Mouse (Mus musculus) kidney, adult 11 months (tissue): Measurements from ENCODE around the gene Wdr43.

Experiments
- DNase-seq: peaks from one replicate; pipeline ENCODE4 v3.0.0; 2022

The Wdr43 gene

DNA sequence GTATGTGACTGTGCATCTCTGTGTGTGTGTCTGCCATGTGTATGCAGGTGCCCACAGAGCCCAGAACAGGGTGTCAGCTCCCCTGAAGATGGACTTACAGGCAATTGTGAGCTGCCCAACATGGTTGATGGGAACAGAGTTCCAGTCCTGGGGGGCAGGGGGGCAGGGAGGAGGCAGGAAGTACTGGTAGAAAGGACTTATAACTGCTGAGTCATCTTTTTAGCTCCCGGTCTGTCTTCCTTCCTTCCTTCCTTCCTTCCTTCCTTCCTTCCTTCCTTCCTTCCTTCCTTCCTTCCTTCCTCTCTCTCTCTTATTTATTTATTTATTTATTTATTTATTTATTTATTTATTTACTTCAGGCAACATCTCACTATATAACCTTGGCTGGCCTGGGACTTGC is 48.5 kb downstream of the Wdr43 start:
- no peak for DNase-seq

DNA sequence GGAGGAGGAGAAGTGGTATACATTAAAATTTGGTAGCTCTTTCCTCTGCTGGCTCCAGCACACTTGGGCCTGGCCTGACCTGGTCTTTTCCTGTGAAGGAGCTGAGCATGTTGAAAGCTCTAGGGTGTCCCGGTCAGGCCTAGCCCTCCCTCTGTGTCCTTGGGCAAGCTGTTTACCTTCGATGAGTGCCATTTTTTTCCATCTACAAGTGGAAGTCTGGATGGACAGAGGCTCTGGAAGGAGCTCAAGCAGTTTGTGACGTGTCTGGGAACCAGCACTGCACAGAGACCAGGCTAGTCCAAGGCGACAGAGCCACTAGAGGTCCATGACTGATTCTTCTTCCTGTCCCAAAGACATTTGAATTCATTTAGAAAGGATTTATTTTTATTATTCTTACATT is 49.5 kb downstream of the Wdr43 start:
- DNase-seq, result no peak

DNA sequence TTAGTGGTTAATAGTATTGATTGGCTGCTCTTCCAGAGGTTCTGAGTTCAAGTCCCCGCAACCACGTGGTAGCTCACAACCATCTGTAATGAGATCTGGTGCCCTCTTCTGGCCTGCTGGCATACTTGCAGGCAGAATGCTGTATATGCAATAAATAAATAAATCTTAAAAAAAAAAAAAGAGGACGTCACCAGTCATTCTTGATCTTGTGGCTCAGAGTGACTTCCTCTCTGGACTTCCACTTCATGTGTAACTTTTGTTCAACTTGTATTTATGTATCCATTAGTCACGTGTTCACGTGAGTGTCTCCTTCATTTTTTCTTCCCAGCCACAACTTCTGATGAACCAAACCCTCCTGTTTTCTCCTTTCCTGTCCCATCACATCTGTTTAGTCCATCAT is 53.8 kb downstream of the Wdr43 start:
- DNase-seq, result no peak

DNA sequence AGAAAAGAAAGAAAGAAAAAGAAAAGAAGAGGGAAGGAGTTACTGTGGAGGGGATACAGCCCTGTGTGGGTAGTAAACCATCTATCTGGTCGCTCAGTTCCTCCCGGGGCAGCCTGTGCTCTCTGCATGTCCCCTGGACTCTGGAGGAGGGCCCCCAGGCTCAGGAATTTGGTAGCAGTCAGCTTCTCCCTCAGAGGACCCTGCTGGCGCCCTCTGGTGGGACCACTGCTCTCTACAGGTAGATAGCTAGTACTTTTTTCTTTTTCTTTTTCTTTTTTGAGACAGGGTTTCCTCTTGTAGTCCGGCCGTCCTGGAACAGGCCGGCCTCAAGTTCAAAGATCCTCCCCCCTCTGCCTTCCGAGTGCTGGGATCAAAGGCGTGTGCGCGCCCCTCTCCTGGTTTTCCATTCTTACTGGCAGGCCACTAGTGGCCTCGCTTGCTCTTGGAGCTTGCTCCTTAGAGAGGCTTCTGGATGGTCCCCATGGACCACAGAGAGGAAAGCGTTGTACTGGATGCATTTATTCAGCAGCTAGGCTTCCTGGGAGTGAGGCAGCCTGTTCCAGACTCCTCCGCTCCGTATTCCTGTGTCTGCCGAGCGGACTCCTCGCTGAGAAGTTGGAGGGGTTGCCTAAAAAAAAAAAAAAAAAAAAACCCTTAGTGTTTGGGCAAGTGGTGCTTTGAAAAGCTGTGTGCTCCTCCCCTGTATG is 56.3 kb downstream of the Wdr43 start:
- no peak for DNase-seq

DNA sequence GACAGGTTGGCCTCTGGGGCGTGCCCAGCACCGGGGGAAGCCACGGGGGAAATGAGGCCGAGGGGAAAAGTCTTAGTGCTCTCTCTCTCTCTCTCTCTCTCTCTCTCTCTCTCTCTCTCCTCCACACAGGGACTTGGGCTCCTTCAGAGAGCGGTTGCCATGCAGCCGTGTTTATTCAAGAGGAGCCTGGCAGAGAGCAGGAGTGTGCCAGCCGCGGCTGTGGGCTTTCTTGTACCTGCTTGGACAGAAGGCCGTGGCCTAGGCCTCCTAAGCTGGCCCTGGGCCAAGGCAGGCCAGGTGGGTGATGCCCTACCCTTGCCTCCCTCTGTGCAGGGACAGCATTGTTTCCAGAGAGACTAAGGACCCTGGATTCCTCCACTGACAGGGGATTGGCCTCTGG is 57.4 kb downstream of the Wdr43 start, which contains the start of gene Togaram2:
TSS of gene Togaram2 (plus strand) at position 170 of the 400 bp plus-strand sequence.
- no peak for DNase-seq

DNA sequence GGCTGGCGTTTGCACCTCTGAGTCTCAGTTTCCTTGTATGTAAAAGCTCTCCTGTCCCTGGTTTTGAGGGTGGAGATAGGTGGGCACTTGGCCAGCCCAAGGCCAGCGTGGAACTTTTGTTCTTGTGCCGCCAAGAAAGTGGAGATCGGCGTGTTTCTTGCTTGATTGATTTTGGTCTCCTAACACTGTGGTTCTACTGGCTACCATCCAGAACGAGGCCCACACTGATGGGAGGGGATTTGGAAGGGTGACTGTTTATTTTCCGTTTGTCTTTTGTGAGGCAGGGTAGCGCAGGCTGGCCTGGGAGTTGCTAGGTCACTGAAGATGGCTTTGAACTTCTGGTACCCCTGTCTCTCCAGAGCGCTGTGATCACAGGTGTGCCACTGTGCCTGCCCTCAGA is 58.2 kb downstream of the Wdr43 start:
- DNase-seq, result no peak

DNA sequence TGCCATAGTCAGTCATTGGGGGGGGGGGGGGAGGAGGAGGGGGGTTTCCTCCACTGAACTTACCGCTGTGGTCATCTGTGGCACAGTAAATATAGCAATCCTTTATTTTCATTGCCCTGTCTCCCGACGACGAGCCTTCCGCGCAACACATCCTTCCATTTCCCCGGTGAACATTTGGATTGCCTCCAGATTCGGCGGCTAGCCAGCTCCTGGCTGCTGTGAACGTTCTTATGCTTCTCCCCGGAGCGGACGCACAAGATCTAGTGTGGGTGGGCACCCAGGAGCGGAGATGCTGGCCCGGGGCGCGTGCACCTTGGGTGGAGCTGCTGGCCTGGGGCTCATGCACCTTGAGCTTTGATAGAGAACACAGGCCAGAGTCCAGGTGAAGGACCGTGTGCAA is 59.2 kb downstream of the Wdr43 start:
- DNase-seq, result no peak

DNA sequence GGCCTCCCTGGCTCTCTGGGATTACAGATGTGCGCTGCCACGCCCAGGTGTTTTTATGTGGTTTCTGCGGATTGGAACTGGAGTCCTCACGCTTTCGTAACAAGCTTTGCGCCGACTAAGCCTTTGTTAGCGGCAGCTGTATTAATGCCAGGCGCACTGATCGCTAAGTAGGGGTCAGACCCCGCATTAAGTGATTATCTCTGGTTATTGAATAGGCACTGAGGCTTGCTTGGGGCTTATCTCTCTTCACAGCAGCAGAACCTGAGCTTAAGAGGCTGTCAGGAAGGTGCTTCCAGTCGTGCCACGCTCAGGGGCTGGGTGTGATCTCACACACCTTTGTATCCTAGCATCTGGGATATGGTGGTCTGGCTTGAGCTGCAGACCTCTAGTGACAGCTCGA is 66.0 kb downstream of the Wdr43 start:
- no peak for DNase-seq

DNA sequence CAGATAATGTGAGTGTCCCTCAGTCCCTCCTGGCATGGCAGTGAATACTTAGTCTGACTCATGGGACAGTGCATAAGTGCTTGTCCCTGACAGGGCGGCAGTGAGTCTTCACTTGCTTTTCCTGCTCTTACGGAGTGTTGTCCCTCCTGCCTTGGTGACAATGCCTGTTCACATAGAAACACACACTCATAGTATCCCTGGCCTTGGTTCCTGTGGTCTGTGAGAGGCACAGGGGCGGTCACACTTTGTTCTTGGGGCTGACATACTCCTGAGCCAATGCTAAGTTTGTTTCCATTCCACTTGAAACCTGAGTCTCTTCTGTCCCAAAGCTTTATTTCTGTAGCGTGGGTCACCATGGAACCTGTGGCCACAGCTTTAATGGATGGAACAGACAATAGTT is 66.7 kb downstream of the Wdr43 start:
- no peak for DNase-seq

DNA sequence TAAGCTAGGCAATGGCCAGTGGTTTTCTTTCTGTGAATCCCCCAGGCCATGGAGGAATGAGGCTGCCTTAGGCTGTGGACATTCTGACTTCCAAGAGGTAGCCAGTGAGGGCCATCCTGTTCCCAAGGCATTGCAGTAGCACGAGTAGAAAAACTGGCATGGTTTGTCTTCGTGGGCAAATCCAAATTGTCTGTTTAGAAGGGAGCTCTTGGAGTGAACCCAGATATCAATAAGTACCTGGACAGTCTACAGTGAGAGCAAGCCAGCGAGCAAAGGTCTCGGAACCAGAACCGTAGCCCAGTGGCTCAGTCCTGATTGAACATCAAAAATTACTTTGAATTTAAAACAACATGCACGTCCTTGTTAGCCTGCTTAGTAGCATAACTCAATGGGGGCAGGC is 67.6 kb downstream of the Wdr43 start:
- DNase-seq, result no peak

DNA sequence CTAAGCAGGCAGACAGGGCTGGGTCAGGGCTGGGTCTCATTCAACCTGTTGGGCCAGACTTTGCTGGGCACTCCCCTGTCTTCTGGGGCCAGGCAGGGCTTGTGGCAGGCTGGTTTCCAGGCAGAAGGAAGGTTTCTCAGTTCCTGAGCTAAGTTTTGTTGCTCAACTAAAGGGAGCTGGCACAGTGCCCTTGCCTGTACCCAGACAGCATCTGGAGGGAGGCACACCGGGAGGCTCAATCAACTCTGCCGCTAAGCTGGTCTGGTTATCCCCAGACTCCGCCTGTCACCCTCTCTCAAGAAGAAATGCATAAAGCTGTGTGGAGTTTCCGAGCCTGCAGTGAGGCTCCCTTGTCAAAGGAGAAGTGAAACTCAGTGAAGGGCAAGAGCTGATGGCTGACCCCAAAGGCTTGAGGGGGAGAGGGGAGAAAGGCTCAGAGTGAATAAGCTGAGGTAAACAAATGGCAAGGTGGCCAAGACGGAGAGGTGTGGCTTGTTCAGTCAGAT is 68.5 kb downstream of the Wdr43 start:
- DNase-seq, result no peak

DNA sequence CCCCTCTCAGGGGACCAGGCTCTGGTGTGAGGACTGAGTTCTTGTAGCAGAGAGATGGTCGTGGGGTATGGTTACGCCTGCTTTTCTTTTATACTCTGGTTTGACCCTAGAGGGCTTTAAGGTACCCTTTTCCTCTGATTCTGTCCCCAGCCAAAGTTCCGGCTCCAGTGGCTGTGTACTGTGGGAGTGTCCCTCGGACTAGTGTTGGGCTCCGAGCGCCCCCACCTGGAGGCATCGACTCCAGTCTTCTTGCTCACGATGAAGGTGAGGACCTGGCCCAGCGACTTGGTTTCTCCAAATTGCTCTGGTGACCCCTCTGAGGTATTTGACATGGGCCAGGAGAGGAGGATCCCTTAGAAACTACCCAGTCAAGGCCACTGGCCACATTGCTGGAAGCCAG is 71.7 kb downstream of the Wdr43 start:
- DNase-seq, result no peak

DNA sequence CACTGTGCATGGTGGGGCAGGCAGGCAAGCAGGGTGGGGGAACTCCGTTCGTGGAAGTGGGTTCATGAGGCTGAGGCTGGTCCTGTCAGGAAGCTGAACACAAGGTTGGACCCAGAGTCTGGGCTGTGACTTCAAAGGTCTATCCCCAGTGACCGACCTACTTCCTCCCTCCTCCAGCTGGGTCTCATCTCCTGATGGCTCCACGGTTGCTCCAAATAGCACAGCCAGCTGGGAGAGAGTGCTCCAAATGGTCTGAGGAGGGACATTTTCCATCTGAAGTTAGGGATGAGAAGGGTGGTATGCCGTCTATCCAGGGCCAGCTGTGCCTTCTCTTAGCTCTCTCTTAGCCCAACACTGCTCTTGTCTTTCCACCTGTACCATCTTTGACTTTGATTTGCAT is 74.2 kb downstream of the Wdr43 start:
- DNase-seq, result peak; percentile 16

DNA sequence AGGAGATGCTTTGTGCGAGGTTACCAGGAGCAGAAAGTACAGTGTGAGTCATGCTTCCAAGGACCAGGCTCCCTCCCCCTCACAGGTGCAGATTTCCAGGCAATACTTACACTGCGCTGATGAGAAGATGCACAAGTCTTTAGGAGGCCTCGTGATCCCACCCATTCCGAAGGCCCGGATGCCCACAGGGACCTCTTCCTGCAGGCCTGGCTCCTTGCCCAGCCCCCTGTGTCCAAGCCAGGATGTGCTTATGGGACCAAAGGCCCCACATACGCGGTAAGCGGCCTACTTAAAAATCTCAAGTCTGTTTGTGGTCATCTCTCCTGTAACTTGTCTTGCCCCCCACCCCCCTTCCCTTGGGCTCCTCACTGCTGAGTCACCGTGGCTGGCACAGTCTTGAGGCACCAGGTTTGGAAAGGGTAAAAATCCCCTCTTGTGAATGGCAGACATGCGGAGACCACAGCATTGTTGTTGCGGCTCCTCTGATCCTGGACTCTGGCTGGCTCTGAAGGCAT is 75.7 kb downstream of the Wdr43 start:
- no peak for DNase-seq

DNA sequence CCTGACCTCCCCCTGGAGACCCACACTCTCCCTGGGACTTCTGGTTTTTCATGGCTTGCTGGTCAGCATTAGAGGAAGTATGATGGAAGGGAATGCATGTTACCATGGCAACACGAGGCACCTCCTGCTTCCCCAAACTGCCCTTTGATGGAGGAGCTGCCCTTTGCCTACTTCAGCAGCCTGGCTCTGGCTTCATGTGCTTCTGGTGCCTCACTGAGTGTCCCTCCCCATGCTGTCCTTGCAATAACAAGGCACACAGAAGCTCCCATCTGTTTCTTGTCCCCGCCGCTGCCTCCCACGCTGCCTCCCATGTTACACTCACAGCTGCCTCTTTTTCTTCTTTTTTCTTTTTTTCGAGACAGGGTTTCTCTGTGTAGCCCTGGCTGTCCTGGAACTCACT is 77.6 kb downstream of the Wdr43 start:
- DNase-seq, result no peak

DNA sequence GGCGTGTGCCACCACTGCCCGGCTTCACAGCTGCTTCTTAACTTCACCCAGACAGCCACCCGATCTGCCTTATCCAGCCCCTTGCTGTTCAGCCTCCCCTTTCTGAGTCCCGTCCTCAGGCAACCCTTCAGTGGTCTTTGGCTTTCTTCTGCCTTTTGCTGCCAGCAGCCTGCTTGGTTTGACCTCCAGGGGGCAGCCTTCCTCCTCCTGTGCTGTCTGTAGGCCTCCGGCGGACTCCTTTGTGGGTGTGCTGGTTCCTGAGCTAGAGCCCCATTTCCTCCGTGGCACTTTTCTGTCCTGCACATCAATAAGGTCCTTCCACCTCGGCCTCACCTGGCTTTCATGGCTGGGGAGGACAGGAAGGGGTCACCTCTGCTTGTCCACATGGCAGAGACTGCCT is 78.1 kb downstream of the Wdr43 start:
- DNase-seq, result no peak

DNA sequence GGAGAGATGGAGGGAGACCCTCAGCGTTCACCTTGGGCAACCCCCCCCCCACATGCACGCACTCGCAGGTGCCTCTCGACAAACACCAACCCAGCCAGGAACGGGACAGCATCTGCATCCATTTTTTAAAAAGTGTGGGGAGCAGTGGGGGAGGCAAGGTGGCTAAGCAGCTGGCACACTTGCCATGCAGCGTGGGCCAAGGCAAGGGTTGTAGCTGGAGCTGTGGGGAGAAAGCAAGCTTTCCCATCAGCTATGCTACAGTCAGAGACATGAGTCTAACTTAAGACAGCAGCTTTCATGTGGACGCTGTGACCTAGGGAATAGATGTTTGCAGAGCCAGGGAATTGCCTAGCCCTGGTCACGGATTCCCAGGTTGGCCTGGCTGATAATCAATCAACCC is 79.5 kb downstream of the Wdr43 start:
- no peak for DNase-seq

DNA sequence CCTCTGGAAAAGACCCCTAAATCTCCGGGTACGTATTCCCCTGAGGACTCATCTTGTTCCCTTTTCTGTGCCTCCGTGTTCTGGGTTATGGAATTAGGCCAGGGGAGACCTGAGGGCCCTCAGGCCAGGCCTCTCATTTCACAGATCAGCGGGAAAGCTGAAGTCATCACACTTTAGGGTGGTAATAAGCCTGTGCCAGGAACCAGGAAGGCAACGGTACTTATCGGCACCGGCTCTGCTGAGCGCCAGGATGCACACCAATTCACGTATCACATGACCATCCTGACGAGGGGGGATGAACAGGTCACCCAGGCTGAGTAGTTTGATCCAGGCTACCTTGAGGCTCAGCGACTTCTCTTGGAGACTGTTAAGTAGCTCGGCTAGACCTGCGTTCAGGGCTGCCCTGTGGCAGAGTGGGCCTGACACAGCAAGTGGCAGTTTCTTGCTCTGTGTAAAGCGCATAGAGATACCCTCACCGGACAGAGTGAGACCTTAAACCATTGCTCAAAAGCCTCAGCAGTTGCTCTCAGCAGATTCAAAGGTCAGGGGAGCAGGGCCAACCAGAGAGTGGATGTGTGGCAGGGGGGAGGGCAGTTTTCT is 80.1 kb downstream of the Wdr43 start:
- no peak for DNase-seq

DNA sequence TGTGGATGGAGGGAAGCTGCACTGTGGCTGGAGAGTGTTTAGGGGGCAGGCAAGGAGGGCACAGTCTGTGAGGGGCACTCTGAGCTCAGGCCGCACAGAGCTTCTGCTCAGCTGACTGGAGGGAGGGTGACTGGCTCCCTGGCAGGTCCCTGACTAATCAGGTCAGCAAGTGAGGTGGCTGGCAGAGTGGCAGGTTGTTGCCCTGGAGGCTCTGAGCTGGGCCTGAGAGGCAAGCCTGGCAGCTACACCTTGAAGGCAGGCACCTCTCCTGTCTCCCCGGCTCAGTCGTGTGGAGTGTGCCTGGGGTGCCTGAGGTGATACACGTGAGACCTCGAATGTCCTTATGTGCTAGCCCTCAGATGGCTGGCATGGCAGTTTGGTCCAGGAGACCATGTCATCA is 80.7 kb downstream of the Wdr43 start:
- no peak for DNase-seq

DNA sequence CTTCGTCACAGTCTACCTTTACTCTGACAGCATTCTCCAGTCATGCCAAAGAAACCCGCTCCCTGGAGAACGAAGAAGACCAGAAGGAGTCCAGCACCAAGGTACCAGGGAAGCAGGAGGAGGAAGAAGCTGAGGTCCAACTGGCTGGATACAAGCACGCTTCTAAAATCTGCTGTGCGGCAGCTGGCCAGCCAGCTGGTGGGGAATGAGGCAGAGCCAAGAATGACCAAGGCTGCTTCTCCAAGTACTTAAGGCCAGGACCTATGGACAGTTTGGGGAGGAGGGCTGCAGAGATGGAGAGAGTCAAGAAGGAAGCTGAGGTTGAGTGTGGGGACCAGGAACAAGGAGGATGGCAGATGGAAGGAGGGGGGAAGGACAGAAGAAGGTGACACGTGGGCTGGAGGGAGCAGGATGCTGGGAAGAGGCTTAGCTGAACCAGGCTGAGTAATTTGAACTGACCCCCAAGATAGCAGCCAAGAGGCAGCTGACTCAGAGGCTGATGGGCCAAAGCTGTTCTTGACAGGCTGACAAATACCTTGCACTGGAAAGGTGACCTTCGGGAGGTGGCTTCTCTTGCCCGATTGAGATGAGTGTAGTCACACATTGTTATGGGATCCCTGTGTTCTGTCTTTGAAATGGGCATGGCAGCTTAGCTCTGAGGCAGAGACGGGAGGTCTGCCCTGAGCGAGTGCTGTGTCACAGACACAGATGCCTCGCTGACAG is 82.4 kb downstream of the Wdr43 start:
- DNase-seq, result no peak

DNA sequence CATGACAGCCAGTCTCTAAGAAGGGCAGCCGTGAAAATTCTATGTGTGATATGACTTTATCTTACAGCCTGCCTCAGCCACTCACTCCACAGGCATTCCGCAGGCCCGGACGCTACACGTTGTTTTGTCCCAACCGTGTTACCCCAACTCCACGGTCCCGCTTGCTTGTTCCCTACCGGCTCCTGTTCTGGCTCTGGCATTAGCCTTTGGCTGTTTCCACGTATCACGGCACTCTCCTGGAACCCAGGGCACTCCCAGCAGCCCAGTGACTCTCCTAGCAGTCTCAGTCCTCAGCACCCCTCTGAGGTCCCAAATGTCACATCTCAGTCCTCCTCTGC is 82.9 kb downstream of the Wdr43 start:
- DNase-seq, result no peak

DNA sequence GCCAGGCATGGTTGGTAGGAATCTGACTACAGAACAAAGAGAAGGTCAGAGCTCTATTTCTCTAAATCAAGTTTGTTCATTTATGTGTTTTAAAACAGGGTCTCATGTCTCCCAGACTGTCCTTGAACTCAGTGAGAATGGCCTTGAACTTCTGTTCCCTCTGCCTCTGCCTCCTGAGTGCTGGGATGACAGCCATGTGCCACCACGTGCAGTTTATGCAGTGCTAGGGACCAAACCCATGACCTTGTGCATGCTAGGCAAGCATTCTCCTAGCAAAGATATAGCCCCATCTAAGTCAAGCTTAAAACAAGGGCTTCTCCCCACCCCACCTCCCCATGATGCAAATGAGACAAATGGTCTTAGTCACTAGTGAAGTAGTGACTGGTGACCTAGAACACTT is 89.4 kb downstream of the Wdr43 start:
- DNase-seq, result no peak

DNA sequence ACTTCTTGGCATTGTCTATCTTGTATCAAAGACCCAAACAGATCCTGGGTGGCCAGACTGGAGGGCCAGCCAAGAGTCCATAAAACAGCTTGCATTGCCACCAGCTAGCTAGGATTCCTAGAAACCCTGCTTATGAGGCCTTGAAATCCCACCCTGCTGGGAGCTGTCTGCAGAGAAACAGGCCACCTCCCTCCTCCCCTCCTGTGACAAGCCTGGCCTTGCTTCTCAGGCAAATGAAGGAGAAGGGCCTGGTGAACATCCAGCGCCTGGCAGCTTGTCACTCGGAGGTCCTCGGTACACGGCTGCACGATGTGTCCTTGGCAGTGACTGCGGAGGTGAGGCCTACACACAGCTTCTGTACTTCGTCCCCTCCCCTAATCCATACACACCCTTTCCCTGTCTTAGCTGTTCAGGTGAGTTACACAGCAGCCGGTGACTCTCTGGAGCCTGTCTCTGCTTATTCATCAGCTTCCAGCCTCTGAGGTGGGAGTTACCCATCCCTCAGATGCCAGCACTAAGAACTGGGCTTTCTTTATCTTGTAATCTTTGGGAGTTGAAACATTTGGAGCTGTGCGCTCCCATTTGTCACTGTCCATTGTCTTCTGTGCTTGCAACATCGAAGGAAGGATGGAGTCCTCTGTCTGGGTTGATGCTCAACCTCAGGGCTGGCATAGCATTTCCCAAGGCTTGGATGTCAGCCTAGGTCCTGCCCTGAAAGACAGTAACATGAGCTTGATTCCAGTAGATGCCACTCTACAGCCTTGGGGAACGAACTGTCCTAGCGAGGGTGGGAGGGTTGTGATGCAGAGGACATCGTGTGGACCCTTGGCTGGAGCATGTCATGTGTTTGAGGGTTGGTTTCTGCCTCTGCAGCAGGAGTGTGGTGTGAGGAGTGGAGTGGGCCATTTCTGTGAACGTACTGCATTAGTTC is 90.1 kb downstream of the Wdr43 start:
- DNase-seq, result no peak
